Mouse (Mus musculus): ENCODE results near the gene Megf11. TPM values are rescaled to one million over a fixed set of nuclear protein-coding genes. Genes with fewer than 3 reads are reported as not detected.

Megf11 gene
- total RNA-seq, 2 experiments from 2014 or later: 14.1 to 14.4 TPM

DNA sequence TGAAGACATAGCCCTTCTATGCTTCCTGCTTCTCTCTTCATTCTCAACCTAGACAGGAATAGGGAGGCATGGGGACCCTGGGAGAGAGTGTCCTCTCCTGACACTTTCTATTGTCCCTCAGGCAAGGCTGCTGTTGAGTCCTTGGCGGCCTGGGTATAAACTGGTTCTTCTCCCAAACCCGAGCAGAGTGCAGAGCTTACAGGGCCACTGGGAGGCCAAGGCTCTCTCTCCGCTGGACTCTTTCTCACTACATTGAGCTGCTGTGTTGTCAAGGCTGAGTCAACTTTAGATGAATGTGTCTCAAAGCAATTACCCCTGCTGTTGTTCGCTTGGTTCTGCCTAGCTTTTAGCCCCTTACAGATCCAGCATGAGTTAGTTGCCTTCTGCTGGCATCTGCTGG is 168.0 kb downstream of the Megf11 start:
- TF ChIP-seq CTCF (IDR thresholded peaks at IDR 0.05): no peak
- no peak overlapping the region for H3K4me3 ChIP-seq
- H3K27ac ChIP-seq: no peak overlapping the region
- intact Hi-C loops (cut with DNase I): no loop called here
- no peak for DNase-seq (ENCODE audit: extremely low spot score in 1 of 2, low spot score in 2 of 2)

- no peak overlapping the region for H3K27ac ChIP-seq
- intact Hi-C loops (cut with DNase I): no loop called here
- no peak for DNase-seq (ENCODE audit: extremely low spot score in 1 of 2, low spot score in 2 of 2)
- no peak overlapping the region for H3K4me3 ChIP-seq
- no peak for TF ChIP-seq CTCF (IDR thresholded peaks at IDR 0.05)
Measured at GRCm38 (mm10) chr9:64555620-64556019, 170.2 kb downstream of the Megf11 start.

DNA sequence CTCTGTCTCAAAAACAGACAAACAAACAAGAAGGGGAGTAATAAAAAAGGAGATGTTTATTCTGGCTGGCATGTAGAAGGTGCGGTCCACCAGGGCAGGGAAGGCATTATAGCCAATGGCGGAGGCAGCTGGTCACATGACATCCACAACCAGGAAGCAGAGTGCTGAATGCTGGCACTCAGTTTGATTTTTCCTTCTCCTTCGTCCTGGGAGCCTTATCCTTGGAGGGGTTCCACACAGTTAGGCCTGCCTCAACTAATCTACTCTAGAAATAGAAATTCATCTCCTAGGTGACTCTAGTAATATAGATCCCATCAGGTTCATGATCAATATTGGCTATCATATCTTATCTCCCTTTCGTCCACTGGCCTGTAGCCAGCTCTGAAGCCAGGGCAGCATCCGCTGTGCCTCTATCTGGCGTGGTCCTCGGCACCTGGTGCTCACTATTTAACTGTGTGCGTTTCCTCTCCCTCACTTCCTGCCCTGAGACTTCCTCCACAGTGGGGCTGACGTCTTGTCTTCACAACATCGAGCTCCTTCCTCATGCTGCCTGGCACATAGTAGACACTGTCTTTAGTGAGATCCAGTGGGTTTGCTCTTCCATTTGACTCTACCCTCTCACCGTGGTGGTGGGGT is 171.8 kb downstream of the Megf11 start:
- intact Hi-C loops (cut with DNase I): no loop called here
- no peak overlapping the region for H3K4me3 ChIP-seq
- no peak overlapping the region for H3K27ac ChIP-seq
- TF ChIP-seq CTCF (IDR thresholded peaks at IDR 0.05): no peak
- DNase-seq (ENCODE audit: extremely low spot score in 1 of 2, low spot score in 2 of 2): no peak

- intact Hi-C loops (cut with DNase I): no loop called here
- no peak for TF ChIP-seq CTCF (IDR thresholded peaks at IDR 0.05)
- H3K4me3 ChIP-seq: no peak overlapping the region
- H3K27ac ChIP-seq: no peak overlapping the region
- no peak for DNase-seq (ENCODE audit: extremely low spot score in 1 of 2, low spot score in 2 of 2)
Measured at GRCm38 (mm10) chr9:64557846-64558530, 172.6 kb downstream of the Megf11 start.

DNA sequence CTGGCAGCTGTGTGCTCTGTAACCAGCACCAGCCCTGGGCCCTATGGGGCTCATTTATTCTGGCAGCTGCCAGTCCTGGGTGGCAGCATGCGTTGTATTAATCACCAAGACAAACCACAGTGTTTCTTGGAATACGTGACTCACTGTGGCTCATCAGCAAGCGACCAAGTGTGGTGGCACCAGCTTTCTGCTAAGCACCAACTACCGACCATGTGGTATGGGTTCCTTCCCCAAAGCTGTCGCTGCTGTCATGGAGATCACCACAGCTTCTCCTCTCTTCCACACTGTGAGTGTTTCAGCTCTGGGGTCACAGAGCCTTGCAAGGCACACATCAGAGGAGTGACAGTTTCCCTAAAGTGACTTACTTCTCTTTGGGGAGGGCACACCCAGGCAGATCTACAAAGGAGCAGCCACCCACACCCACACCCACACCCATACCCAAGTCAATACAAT is 178.9 kb downstream of the Megf11 start:
- no peak overlapping the region for H3K4me3 ChIP-seq
- TF ChIP-seq CTCF (IDR thresholded peaks at IDR 0.05): no peak
- H3K27ac ChIP-seq: no peak overlapping the region
- intact Hi-C loops (cut with DNase I): no loop called here
- DNase-seq (ENCODE audit: extremely low spot score in 1 of 2, low spot score in 2 of 2): no peak

DNA sequence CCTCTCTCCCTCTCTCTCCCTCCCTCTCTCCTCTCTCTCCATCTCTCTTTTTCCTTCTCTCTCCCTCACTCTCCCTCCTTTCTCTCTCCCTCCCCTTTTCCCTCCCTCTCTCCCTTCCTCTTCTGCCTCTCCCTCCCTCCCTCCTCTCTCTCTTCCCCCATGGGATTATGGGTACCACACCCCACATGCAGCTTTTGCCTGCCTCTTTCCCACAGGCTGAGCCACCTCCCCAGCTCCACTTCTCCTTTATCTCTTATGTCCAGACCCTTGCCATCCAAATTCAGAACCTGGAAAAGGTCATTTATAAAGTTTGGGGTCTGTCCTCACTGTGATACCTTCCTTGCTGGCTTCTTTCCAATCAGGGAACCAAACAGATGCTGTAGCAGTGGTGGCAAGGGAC is 180.5 kb downstream of the Megf11 start:
- Histone ChIP-seq H3K27ac (no peak overlapping the region), H3K4me3 (no peak overlapping the region)
- no peak for DNase-seq (ENCODE audit: extremely low spot score in 1 of 2, low spot score in 2 of 2)
- no peak for TF ChIP-seq CTCF (IDR thresholded peaks at IDR 0.05)
- intact Hi-C loops (cut with DNase I): no loop called here

GRCm38 (mm10) chr9:64566376-64566775 is 180.9 kb downstream of the Megf11 start:
- no peak for TF ChIP-seq CTCF (IDR thresholded peaks at IDR 0.05)

GRCm38 (mm10) chr9:64567482-64567881 is 182.1 kb downstream of the Megf11 start:
- Histone ChIP-seq H3K27ac (no peak overlapping the region), H3K4me3 (no peak overlapping the region)
- TF ChIP-seq CTCF (IDR thresholded peaks at IDR 0.05): no peak
- no peak for DNase-seq (ENCODE audit: extremely low spot score in 1 of 2, low spot score in 2 of 2)
- intact Hi-C loops (cut with DNase I): no loop called here

More at GRCm38 (mm10) chr9:64566376-64566775, 180.9 kb downstream of the Megf11 start:
- H3K4me3 ChIP-seq: no peak overlapping the region
- no peak overlapping the region for H3K27ac ChIP-seq
- intact Hi-C loops (cut with DNase I): no loop called here
- no peak for DNase-seq (ENCODE audit: extremely low spot score in 1 of 2, low spot score in 2 of 2)

GRCm38 (mm10) chr9:64568467-64569260 is 183.2 kb downstream of the Megf11 start:
- Histone ChIP-seq H3K4me3 (no peak overlapping the region), H3K27ac (no peak overlapping the region)
- TF ChIP-seq CTCF (IDR thresholded peaks at IDR 0.05): no peak
- intact Hi-C loops (cut with DNase I): no loop called here
- no peak for DNase-seq (ENCODE audit: extremely low spot score in 1 of 2, low spot score in 2 of 2)

GRCm38 (mm10) chr9:64570448-64570847 is 185.0 kb downstream of the Megf11 start:
- intact Hi-C loops (cut with DNase I): no loop called here
- no peak for DNase-seq (ENCODE audit: extremely low spot score in 1 of 2, low spot score in 2 of 2)
- TF ChIP-seq CTCF (IDR thresholded peaks at IDR 0.05): no peak

GRCm38 (mm10) chr9:64571091-64571490 is 185.7 kb downstream of the Megf11 start:
- no peak for DNase-seq (ENCODE audit: extremely low spot score in 1 of 2, low spot score in 2 of 2)
- intact Hi-C loops (cut with DNase I): no loop called here
- H3K27ac ChIP-seq: no peak overlapping the region
- no peak overlapping the region for H3K4me3 ChIP-seq
- no peak for TF ChIP-seq CTCF (IDR thresholded peaks at IDR 0.05)

More at GRCm38 (mm10) chr9:64570448-64570847, 185.0 kb downstream of the Megf11 start:
- Histone ChIP-seq H3K27ac (no peak overlapping the region), H3K4me3 (no peak overlapping the region)

GRCm38 (mm10) chr9:64572629-64573190 is 187.3 kb downstream of the Megf11 start:
- no peak for TF ChIP-seq CTCF (IDR thresholded peaks at IDR 0.05)
- Histone ChIP-seq H3K4me3 (no peak overlapping the region), H3K27ac (no peak overlapping the region)
- intact Hi-C loops (cut with DNase I): no loop called here
- no peak for DNase-seq (ENCODE audit: extremely low spot score in 1 of 2, low spot score in 2 of 2)

Data from left cerebral cortex, adult 2 months (tissue).